Mouse (Mus musculus) liver, embryonic 14.5 days (tissue): ENCODE measurements around the gene Litaf.

Experiments
- CTCF ChIP-seq: IDR thresholded peaks from 2 replicates; pipeline ENCODE4 v1.5.1; 2016; ENCODE audit warnings: antibody characterized with exemption, low read depth, control low read depth
- EP300 ChIP-seq: IDR thresholded peaks from 2 replicates; pipeline ENCODE4 v1.6.1; 2016; ENCODE audit warnings: antibody characterized with exemption, low read depth

DNA sequence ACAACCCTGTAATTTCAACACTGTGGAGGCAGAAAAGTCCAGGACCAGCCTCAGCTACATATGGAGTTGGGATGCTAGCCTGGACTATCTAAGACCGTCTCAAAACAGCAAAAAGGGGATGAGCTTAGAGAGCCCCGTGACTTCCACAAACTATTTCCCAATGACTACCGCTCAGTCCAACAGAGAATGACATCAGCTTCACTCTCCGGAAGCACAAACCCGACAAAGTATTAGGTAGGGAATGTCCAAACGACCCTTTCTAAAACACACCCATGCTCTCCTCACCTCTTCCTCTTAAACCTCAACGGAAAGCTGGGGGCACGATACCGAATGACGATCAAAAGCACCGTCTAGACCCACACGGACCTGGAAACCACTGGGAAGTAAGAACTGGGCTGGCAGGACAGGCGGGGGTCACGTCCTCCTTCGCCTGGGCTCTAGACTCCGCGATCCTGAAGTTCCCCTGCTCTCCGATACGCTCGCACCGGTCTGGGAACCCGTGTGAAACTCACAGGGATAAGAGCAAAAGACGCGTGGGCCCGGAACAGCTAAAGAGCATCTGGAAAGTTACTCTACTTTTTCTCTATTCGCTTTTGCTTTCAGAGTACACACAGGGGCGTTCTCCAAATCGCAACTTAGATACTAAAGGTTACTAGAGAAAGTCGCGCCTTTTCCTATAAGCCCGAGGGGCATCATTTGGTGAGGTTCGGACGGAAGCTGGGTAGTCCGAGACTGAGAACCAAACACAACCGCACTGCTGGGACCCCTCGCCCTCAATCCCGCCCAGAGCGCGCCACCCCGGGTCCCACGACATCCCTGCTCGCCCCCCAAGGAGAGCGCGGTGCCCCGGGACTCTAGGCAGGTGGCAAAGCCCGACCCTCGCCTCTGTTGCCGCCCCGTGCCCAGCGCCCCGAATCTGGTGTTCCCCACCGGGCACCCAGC, 73.6 kb downstream of the Litaf start:
- TF ChIP-seq EP300 (no peak), CTCF (0 out of 2 replicates have a peak, but pooled peaks have one; percentile 3)
